Mouse (Mus musculus): ENCODE measurements around the gene 4930568D16Rik.

- TF ChIP-seq CTCF (IDR thresholded peaks at IDR 0.05; ENCODE audit: extremely low read depth, insufficient read depth, insufficient read length, insufficient replicate concordance) (no peak), POLR2A (IDR thresholded peaks at IDR 0.05; ENCODE audit: low read depth, low read length) (no peak)
Observed at GRCm38 (mm10) chr2:35308166-35308565, 59.4 kb downstream of the 4930568D16Rik start.
